Mouse (Mus musculus): ENCODE results near the gene B3galt4. TPM values are rescaled to one million over a fixed set of nuclear protein-coding genes. Genes with fewer than 3 reads are reported as not detected.

B3galt4 gene
- polyA plus RNA-seq, 1 experiment = 3.6 TPM

- Histone ChIP-seq H3K4me1 (ENCODE audit: control insufficient read depth, insufficient read depth, low read length) (peaks cover 3% of the 10 kb centered on the region), H3K27ac (ENCODE audit: insufficient read depth, low read length) (peak overlapping the region; percentile 44), H3K9ac (ENCODE audit: low read depth, poor library complexity, severe bottlenecking) (peak overlapping the region; percentile 22)
Observed at GRCm38 (mm10) chr17:33911813-33912414, 39.4 kb downstream of the B3galt4 start.

GRCm38 (mm10) chr17:33911052-33911812 lies 40.1 kb downstream of the B3galt4 start:
- Histone ChIP-seq H3K4me1 (ENCODE audit: control insufficient read depth, insufficient read depth, low read length) (peaks cover 3% of the 10 kb centered on the region), H3K36me3 (ENCODE audit: control insufficient read depth, insufficient read depth, low read length, poor library complexity, severe bottlenecking) (peaks cover 29% of the 10 kb centered on the region), H3K27me3 (ENCODE audit: control insufficient read depth, insufficient read depth, low read length, poor library complexity, severe bottlenecking) (no peaks in the 10 kb centered on the region), H3K9me3 (replicated peaks; ENCODE audit: control insufficient read depth, insufficient read depth, low read length, poor library complexity, severe bottlenecking) (no peaks in the 10 kb centered on the region), H3K27ac (ENCODE audit: insufficient read depth, low read length) (peak overlapping the region; percentile 44), H3K9ac (ENCODE audit: low read depth, poor library complexity, severe bottlenecking) (peak overlapping the region; percentile 22), H3K4me3 (ENCODE audit: low read depth, low read length) (peak overlapping the region; percentile 26)
- TF ChIP-seq EP300 (IDR thresholded peaks at IDR 0.05; ENCODE audit: insufficient read depth, low read depth, low read length) (no peak), CTCF (IDR thresholded peaks at IDR 0.05; ENCODE audit: low read depth, low read length) (no peak), POLR2A (IDR thresholded peaks at IDR 0.05; ENCODE audit: insufficient read depth, low read length) (no peak)

More at GRCm38 (mm10) chr17:33911813-33912414, 39.4 kb downstream of the B3galt4 start:
- H3K36me3 ChIP-seq (ENCODE audit: control insufficient read depth, insufficient read depth, low read length, poor library complexity, severe bottlenecking) = peaks cover 29% of the 10 kb centered on the region
- H3K27me3 ChIP-seq (ENCODE audit: control insufficient read depth, insufficient read depth, low read length, poor library complexity, severe bottlenecking) = no peaks in the 10 kb centered on the region
- no peaks in the 10 kb centered on the region for H3K9me3 ChIP-seq (replicated peaks; ENCODE audit: control insufficient read depth, insufficient read depth, low read length, poor library complexity, severe bottlenecking)
- H3K4me3 ChIP-seq (ENCODE audit: low read depth, low read length) = peak overlapping the region; percentile 26
- TF ChIP-seq POLR2A (IDR thresholded peaks at IDR 0.05; ENCODE audit: insufficient read depth, low read length) (no peak), CTCF (IDR thresholded peaks at IDR 0.05; ENCODE audit: low read depth, low read length) (peak; percentile 0), EP300 (IDR thresholded peaks at IDR 0.05; ENCODE audit: insufficient read depth, low read depth, low read length) (0 out of 2 replicates have a peak, but pooled peaks have one; percentile 3)

GRCm38 (mm10) chr17:33910346-33911051 lies 40.8 kb downstream of the B3galt4 start:
- Histone ChIP-seq H3K9me3 (replicated peaks; ENCODE audit: control insufficient read depth, insufficient read depth, low read length, poor library complexity, severe bottlenecking) (no peaks in the 10 kb centered on the region), H3K27me3 (ENCODE audit: control insufficient read depth, insufficient read depth, low read length, poor library complexity, severe bottlenecking) (no peaks in the 10 kb centered on the region), H3K27ac (ENCODE audit: insufficient read depth, low read length) (peak overlapping the region; percentile 54), H3K9ac (ENCODE audit: low read depth, poor library complexity, severe bottlenecking) (peak overlapping the region; percentile 89), H3K4me3 (ENCODE audit: low read depth, low read length) (peak overlapping the region; percentile 98), H3K4me1 (ENCODE audit: control insufficient read depth, insufficient read depth, low read length) (peaks cover 3% of the 10 kb centered on the region), H3K36me3 (ENCODE audit: control insufficient read depth, insufficient read depth, low read length, poor library complexity, severe bottlenecking) (peaks cover 29% of the 10 kb centered on the region)
- TF ChIP-seq EP300 (IDR thresholded peaks at IDR 0.05; ENCODE audit: insufficient read depth, low read depth, low read length) (no peak), POLR2A (IDR thresholded peaks at IDR 0.05; ENCODE audit: insufficient read depth, low read length) (no peak), CTCF (IDR thresholded peaks at IDR 0.05; ENCODE audit: low read depth, low read length) (peak; percentile 16)

GRCm38 (mm10) chr17:33909869-33910250 lies 41.4 kb downstream of the B3galt4 start:
- peaks cover 3% of the 10 kb centered on the region for H3K4me1 ChIP-seq (ENCODE audit: control insufficient read depth, insufficient read depth, low read length)
- H3K27ac ChIP-seq (ENCODE audit: insufficient read depth, low read length) = peak overlapping the region; percentile 68
- peak overlapping the region; percentile 98 for H3K4me3 ChIP-seq (ENCODE audit: low read depth, low read length)
- TF ChIP-seq EP300 (IDR thresholded peaks at IDR 0.05; ENCODE audit: insufficient read depth, low read depth, low read length) = no peak
- TF ChIP-seq POLR2A (IDR thresholded peaks at IDR 0.05; ENCODE audit: insufficient read depth, low read length) = no peak
- TF ChIP-seq CTCF (IDR thresholded peaks at IDR 0.05; ENCODE audit: low read depth, low read length) = no peak
- H3K9me3 ChIP-seq (replicated peaks; ENCODE audit: control insufficient read depth, insufficient read depth, low read length, poor library complexity, severe bottlenecking) = no peaks in the 10 kb centered on the region
- H3K9ac ChIP-seq (ENCODE audit: low read depth, poor library complexity, severe bottlenecking) = peak overlapping the region; percentile 89
- peaks cover 29% of the 10 kb centered on the region for H3K36me3 ChIP-seq (ENCODE audit: control insufficient read depth, insufficient read depth, low read length, poor library complexity, severe bottlenecking)
- no peaks in the 10 kb centered on the region for H3K27me3 ChIP-seq (ENCODE audit: control insufficient read depth, insufficient read depth, low read length, poor library complexity, severe bottlenecking)

- H3K9me3 ChIP-seq (replicated peaks; ENCODE audit: control insufficient read depth, insufficient read depth, low read length, poor library complexity, severe bottlenecking) = no peaks in the 10 kb centered on the region
- no peak for TF ChIP-seq EP300 (IDR thresholded peaks at IDR 0.05; ENCODE audit: insufficient read depth, low read depth, low read length)
- peak; percentile 86 for TF ChIP-seq POLR2A (IDR thresholded peaks at IDR 0.05; ENCODE audit: insufficient read depth, low read length)
- TF ChIP-seq CTCF (IDR thresholded peaks at IDR 0.05; ENCODE audit: low read depth, low read length) = no peak
- H3K27ac ChIP-seq (ENCODE audit: insufficient read depth, low read length) = peak within 1 kb of the TSS; percentile 88
- H3K4me3 ChIP-seq (ENCODE audit: low read depth, low read length) = peak within 1 kb of the TSS; percentile 98
- H3K4me1 ChIP-seq (ENCODE audit: control insufficient read depth, insufficient read depth, low read length) = peaks cover 3% of the 10 kb centered on the region
- H3K9ac ChIP-seq (ENCODE audit: low read depth, poor library complexity, severe bottlenecking) = peak within 1 kb of the TSS; percentile 89
- H3K27me3 ChIP-seq (ENCODE audit: control insufficient read depth, insufficient read depth, low read length, poor library complexity, severe bottlenecking) = no peaks in the 10 kb centered on the region
- H3K36me3 ChIP-seq (ENCODE audit: control insufficient read depth, insufficient read depth, low read length, poor library complexity, severe bottlenecking) = peaks cover 29% of the 10 kb centered on the region
Observed at GRCm38 (mm10) chr17:33909077-33909868, 42.0 kb downstream of the B3galt4 start, which contains the start of gene Daxx. Gene Daxx, plus strand, starts transcription at chr17:33909414.

Data from ES-Bruce4 (cell line).